Mouse (Mus musculus) CD4-positive naive resting alpha-beta T cell, adult 57 days (primary cell): ENCODE data around the gene Trp53inp2. TPM values are rescaled to one million over a fixed set of nuclear protein-coding genes. Genes with fewer than 3 reads are reported as not detected.

Experiments
- total RNA-seq: library from RNA; stranded (reverse); gene quantifications from one replicate; pipeline ENCODE4 v1.2.4, GENCODE M21; 2023

Gene Trp53inp2
- total RNA-seq, result 118 TPM

GRCm38 (mm10) chr2:155380261-155381059 is at the start of gene Trp53inp2:
Gene Trp53inp2 (plus strand): TSS chr2:155381059.

GRCm38 (mm10) chr2:155356971-155357591 is 23.8 kb upstream of the Trp53inp2 start, which contains the start of gene Pigu:
Gene Pigu (minus strand): TSS chr2:155357430.

Other genes with a start within 250 kb of the Trp53inp2 start
- 73.0 TPM for gene Itch, start 247.6 kb upstream of the Trp53inp2 start, total RNA-seq
- gene Dynlrb1, start 144.5 kb upstream of the Trp53inp2 start, total RNA-seq, result 89.4 TPM
- 32.4 TPM for gene Map1lc3a, start 104.8 kb upstream of the Trp53inp2 start, total RNA-seq
- gene Pigu, start 23.6 kb upstream of the Trp53inp2 start, total RNA-seq, result 23.2 TPM
- 70.8 TPM for gene Ncoa6, start 92.8 kb downstream of the Trp53inp2 start, total RNA-seq
- gene Acss2, start 136.9 kb downstream of the Trp53inp2 start, total RNA-seq, result 66.9 TPM
- gene Ggt7, start 137.2 kb downstream of the Trp53inp2 start, total RNA-seq, result 5.5 TPM
- 11.2 TPM for gene Gss, start 211.8 kb downstream of the Trp53inp2 start, total RNA-seq
- not detected for gene Myh7b, start 230.2 kb downstream of the Trp53inp2 start, total RNA-seq